Mouse (Mus musculus): ENCODE measurements around the gene Acod1.

DNA sequence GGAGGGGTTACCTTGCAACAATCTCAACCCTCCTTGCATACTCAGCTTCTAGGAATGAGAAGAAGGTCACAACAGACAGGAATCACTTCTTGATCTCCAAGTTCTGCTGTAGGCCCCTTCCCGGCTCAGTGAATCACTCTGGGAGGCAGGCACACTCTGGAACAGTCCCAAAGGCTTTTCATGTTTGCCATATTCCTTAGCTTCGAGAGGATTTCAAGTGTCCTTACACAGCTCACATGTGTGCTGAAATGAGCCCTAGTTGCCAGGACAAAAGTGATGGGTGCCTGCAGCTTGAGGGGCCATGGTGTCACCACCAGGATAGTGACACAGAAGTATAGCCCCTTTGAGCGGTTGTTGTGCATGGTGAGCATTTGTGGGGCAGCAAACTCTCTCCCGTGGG, 26.0 kb downstream of the Acod1 start:
- TF ChIP-seq CTCF (IDR thresholded peaks at IDR 0.05; ENCODE audit: low read depth) (no peak), EP300 (optimal IDR thresholded peaks at IDR 0.05) (no peak)
